Mouse (Mus musculus) right cerebral cortex, adult 2 months (tissue): ENCODE data around the gene Prkcz.
"Not testable (repeated sequence)": the region's sequence is repeated elsewhere in the genome, so short reads cannot be mapped to it uniquely, and the experiment has no call there.

Source experiments
- DNase-seq, 2 experiments: peaks; one replicate each; pipeline ENCODE4 v3.0.0; 2021 to 2022; ENCODE audit warnings: low spot score in 2 of 2

Gene Prkcz

DNA sequence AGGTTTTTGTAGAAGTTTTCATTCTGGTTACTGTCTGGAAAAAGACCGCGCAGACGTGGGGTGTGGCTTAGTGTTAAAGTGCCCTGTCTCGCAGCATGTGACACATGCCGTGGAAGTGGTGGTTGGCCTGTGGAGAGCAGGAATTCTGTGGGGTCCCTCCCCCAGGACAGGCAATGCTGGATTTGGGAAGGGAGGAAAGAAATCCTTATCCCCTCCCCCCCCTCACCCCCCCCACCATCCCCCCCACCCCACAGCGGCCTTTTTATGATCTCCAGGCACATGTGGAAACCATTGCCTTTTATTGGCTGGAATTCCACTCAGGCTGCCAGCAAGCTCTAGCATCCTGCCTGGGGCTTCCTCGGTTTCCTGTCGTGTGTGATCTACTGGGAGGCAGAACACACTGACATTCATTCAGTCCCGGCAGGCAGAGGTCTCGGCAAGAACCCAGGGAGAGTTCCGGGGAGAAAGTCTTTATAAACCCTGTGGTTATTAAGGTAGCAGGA is 78.1 kb downstream of the Prkcz start:
- no peak for DNase-seq

DNA sequence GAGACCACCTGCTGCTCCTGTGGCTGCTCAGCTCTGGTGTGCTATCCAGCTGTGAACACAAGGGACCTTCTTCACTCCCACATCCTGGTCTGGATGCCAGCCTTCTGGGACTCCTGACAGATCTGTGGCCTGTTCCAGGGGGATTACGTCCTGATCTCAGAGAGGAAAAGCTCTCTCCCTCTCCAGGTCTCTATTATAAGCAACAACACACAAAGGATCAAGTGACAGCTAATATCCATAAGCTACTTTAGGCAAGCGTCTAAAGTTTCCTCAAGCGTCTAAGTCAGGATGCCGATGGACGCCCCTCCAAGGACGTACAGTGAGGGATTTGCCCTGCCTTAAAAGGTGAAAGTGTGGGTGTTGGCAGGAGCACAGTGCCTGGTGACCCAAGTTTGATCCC is 78.9 kb downstream of the Prkcz start:
- DNase-seq = no peak

DNA sequence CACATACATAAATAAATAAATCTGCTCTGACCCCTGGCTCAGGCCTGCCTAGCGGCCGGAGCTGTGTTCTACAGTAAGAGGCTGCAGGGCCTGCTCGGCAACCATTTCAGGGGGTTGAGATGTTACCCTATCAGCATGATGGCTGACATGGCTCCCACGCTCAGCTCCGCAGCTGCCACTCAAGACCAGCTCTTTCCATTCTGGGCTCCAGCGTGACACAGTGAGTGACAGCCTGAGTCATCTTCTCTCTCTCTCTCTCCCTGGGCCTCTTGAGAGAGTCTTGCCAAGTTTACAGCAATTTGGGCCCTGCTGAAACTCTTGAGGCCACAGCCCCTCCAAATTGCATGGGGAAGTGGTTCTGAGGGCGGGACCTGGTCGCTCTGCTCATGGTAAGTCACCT is 79.5 kb downstream of the Prkcz start:
- DNase-seq = peak; percentile 47 to 50

DNA sequence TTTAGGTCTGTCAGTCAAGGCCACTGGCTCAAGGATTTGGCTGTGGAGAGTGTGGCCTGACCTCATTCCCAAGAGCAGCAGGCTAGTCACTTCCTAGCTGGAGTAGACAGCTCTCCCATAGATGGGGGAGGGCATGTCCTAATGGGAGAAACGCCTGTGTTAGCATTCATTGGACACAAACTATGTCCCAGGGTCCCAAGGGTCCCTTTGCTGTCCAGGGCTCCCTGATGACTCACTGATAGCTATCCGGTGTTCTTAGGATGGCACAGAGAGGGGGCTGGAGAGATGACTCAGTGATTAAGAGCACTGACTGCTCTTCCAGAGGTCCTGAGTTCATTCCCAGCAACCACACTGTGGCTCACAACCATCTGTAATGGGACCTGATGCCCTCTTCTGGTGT is 79.9 kb downstream of the Prkcz start:
- DNase-seq = no peak

GRCm38 (mm10) chr4:155280768-155281121 is 80.4 kb downstream of the Prkcz start:
- DNase-seq = no peak

DNA sequence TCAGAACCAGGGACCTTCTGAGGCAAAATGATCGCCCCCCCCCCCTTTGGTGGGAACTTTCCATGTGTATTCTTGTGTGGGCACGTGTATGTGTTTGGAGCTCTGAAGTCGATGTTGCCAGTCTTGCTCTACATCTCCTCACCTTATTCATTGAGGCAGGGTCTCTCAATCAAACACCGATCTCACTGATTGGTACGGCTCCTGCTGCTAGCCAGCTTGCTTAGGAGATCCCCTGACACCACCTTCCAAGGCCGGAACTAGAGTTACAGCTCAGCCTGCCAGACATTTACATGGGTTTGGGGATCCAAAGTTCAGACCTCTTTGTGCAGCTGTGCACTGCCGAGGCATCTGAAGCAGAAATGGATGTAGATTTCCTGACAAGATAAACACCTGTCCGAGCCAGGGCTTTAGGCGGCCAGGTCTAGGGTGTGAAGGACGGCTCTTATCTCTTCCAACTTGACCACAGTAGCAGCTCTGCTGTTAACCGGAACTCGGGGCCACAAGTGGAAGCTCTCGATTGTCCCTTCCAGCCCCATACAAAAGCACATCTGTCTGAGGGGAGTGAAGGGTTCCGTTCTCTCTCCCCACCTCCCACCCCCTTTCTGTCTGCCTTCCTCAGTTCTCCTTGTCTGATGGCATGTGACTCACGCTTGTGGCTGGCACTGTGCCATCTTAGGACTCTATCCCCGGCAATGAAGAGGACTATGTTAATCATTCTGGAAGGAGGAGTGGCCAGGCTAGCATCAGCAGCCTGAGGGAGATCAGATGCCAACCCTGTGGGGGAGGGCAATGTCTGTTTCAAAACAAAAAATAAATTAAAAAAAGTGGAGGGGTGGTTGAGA is 81.0 kb downstream of the Prkcz start:
- peak in 1 of 2 experiments; percentile 54 for DNase-seq

DNA sequence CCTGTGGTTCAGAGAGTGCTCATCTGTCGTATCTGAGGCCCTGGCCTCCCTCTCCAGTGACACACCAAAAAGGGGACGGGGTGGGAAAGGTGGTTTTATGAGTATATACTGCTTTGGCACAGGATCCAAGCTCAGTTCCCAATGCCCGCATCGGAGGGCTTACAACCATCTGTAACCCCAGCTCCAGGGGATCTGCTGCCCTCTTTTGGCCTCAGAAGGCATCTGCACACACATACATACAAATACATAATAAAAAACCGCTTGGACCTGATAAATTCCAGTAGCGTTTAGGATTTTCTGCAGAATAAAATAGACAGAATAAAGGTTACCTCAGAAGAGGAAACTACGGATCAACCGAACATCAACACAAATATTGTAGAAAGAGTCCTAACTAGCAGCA is 82.1 kb downstream of the Prkcz start:
- no peak for DNase-seq

- DNase-seq = no peak
These were observed 83.2 kb downstream of the Prkcz start for GRCm38 (mm10) chr4:155277963-155278362.

DNA sequence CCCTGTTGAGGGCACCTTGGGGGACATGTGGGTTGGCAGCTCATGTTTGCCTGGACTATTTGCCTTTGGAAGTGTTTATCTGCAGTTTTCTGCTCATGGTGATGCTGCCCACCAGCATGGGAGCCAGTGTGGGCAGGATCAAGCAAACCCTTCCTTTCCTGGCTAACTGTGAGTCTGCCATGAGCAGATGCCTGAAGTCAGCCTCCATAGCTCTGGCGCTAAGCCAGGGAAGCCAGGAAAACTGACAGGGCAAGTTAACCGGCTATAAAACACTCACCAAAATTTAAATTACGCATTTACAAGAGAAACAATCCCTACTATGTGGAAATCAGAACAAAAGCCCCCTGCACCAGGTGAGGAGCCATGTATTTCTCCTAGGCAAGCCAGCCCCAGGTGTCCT is 86.3 kb downstream of the Prkcz start:
- DNase-seq = peak in 1 of 2 experiments; percentile 67

GRCm38 (mm10) chr4:155274451-155274850 is 86.7 kb downstream of the Prkcz start:
- DNase-seq = no peak

GRCm38 (mm10) chr4:155268382-155268781 is 92.8 kb downstream of the Prkcz start:
- DNase-seq = peak; percentile 63 to 76

- no peak for DNase-seq
These were observed 93.5 kb downstream of the Prkcz start for GRCm38 (mm10) chr4:155267639-155268175.

DNA sequence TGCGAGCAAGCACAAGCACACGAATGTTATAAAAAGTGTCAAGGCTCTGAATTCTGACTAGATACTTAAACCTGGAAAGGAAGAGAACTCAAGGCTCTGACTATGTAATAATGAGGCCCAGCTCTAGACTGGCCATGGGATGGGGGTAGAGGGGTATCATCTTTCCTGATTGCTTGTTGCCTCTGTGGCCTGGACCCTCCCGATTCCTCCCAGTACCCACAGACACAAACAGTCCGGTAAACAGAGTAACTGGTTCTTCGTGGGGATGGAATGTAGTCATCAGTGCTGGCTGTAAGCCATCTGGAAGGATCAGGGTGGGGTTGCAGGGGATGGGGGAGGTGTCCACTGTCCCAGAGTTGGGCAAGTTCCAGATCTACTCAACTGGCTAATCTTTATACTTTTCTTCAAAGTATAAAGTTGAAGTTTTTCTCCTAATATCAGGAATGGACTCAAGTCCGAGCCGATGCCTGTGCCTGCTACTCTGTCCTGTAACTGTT is 94.1 kb downstream of the Prkcz start:
- DNase-seq = no peak

GRCm38 (mm10) chr4:155264521-155265321 is 96.4 kb downstream of the Prkcz start:
- DNase-seq = no peak

DNA sequence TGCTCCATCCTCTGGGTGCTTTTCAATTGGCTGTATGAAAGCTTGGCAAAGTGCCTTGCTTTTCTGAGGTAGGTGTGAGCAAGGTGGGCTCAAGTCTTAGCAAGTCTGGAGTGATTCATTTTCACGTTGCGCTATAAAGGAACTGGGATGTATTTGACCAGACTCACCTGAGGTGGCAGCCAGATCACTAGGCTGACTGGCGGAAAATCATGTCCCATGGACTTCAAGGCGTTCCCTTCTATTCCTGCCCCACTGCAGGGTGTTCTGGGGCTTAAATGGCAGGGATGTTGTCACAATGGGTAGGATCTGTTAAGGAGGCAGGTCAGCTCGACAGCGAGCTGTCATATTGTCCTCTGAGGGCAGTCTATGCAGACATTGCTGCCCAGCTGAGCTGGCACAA is 108.9 kb downstream of the Prkcz start:
- no peak for DNase-seq

GRCm38 (mm10) chr4:155251147-155251546 is 110.0 kb downstream of the Prkcz start:
- DNase-seq = no peak

DNA sequence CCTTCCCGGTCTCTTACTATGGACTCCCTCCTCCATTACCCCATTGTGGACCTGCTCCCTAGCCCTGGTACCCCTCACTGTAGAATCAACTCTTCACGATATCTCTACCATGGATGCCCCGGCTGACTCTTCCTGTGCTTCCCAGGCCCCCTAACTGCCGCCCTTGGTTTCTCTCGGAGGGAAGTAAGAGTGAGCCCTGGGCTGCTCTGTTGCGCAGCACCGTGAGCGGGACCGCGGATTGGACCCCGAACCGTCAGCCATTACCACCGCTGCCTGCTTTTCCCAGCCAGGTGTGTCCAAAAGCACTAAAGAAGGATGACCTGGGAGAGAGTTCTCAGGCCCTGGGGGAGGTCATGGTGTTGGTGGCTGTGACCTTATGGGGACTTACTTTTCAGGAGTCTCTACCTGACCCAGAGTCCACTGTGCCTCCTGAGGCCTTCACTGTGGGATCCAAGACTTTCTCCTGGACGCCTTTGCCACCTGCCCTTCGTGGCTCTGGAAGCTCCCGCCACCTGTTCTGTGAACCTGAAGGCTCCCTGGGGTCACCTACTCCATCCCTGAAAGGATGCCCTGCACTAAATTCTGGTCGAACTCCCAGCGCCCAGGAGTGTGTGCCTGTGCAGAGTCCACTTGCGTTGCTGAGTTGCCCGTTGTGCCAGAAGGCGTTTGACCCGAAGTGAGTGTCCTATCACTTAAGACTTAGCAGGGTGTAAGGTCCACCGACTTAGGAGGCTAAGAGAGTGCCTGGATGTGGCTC is 110.6 kb downstream of the Prkcz start:
- no peak for DNase-seq

- DNase-seq = peak; percentile 80 to 81
These were observed 111.4 kb downstream of the Prkcz start, which contains the start of gene Faap20 for GRCm38 (mm10) chr4:155249648-155250351. Gene Faap20, plus strand, starts transcription at chr4:155249802.

DNA sequence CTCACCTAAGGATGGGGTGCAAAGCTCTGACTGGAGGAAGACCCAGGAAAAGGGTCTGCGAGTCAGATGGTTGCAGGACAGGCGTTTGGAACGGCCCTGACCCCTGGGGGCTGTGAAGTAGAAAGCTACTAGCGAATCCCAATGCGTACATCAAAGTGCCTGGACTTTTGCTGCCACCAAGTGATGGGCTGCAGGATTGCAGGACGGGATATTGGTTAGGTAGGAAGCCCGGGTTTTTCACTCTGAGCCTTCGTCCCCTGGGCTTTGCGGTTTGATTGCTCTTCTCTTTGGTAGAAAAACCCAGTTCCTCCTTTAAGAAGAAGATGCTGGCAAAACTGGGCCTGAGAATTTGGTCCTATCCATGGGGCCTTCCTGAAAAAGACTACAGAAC is 111.9 kb downstream of the Prkcz start:
- DNase-seq = peak; percentile 97 to 99

- DNase-seq = not testable (repeated sequence)
These were observed 113.1 kb downstream of the Prkcz start for GRCm38 (mm10) chr4:155248054-155248453.

- DNase-seq = peak; percentile 82
These were observed 114.5 kb downstream of the Prkcz start for GRCm38 (mm10) chr4:155246691-155247105.
